Mouse (Mus musculus): ENCODE data around the gene Cacna1c.

- TF ChIP-seq CTCF (IDR thresholded peaks at IDR 0.05; ENCODE audit: low read depth, low read length) (no peak), POLR2A (IDR thresholded peaks at IDR 0.05; ENCODE audit: borderline replicate concordance, low read depth, low read length) (no peak)
Measured at GRCm38 (mm10) chr6:119045498-119045897, 150.7 kb downstream of the Cacna1c start.
